Mouse (Mus musculus) forelimb bud, embryonic 11.5 days (tissue): ENCODE measurements at regions not wholly inside any gene's neighbourhood (a gene's known extent, or its start where the extent isn't known, plus 50 kb on each side); places are given as distances from the start of the nearest gene placed in this dataset.
A peak's percentile ranks its signal among the peaks of the same experiment; 100 is the strongest.
"Not testable (repeated sequence)": the region's sequence is repeated elsewhere in the genome, so short reads cannot be mapped to it uniquely, and the experiment has no call there.

Experiments used
- DNase-seq: peaks from one replicate; pipeline ENCODE4 v3.0.0-alpha.2; 2012; ENCODE audit warnings: low read depth, low spot score

- no peak for DNase-seq
These were observed 491.6 kb upstream of the Igfbp3 start for GRCm38 (mm10) chr11:7705312-7705764.

- no peak for DNase-seq
These were observed 483.9 kb upstream of the Igfbp3 start for GRCm38 (mm10) chr11:7697591-7697990.

- DNase-seq = not testable (repeated sequence)
These were observed 476.0 kb upstream of the Igfbp3 start for GRCm38 (mm10) chr11:7689701-7690100.

GRCm38 (mm10) chr11:7672821-7673220, 459.1 kb upstream of the Igfbp3 start:
- DNase-seq = no peak

- no peak for DNase-seq
These were observed 416.9 kb upstream of the Igfbp3 start for GRCm38 (mm10) chr11:7630637-7631036.

GRCm38 (mm10) chr11:7625256-7625655, 411.5 kb upstream of the Igfbp3 start:
- no peak for DNase-seq

- DNase-seq = no peak
These were observed 406.6 kb upstream of the Igfbp3 start for GRCm38 (mm10) chr11:7620320-7620719.

GRCm38 (mm10) chr11:7610752-7611151, 397.0 kb upstream of the Igfbp3 start:
- no peak for DNase-seq

- DNase-seq = no peak
These were observed 396.2 kb upstream of the Igfbp3 start for GRCm38 (mm10) chr11:7609921-7610320.

- DNase-seq = no peak
These were observed 392.9 kb upstream of the Igfbp3 start for GRCm38 (mm10) chr11:7606652-7607051.

GRCm38 (mm10) chr11:7592010-7592409, 378.3 kb upstream of the Igfbp3 start:
- DNase-seq = no peak

- DNase-seq = no peak
These were observed 369.6 kb upstream of the Igfbp3 start for GRCm38 (mm10) chr11:7583296-7583695.

GRCm38 (mm10) chr11:7568484-7568883, 354.8 kb upstream of the Igfbp3 start:
- DNase-seq = peak; percentile 16

- no peak for DNase-seq
These were observed 348.3 kb upstream of the Igfbp3 start for GRCm38 (mm10) chr11:7562029-7562428.

- no peak for DNase-seq
These were observed 347.7 kb upstream of the Igfbp3 start for GRCm38 (mm10) chr11:7561437-7561836.

- DNase-seq = no peak
These were observed 342.0 kb upstream of the Igfbp3 start for GRCm38 (mm10) chr11:7555613-7556274.

GRCm38 (mm10) chr11:7552154-7552553, 338.4 kb upstream of the Igfbp3 start:
- no peak for DNase-seq

GRCm38 (mm10) chr11:7547796-7548195, 334.1 kb upstream of the Igfbp3 start:
- DNase-seq = no peak

- no peak for DNase-seq
These were observed 331.9 kb upstream of the Igfbp3 start for GRCm38 (mm10) chr11:7545621-7546020.

GRCm38 (mm10) chr11:7534590-7534989, 320.9 kb upstream of the Igfbp3 start:
- DNase-seq = no peak

- DNase-seq = no peak
These were observed 319.6 kb upstream of the Igfbp3 start for GRCm38 (mm10) chr11:7533327-7533726.

GRCm38 (mm10) chr11:7531847-7532246, 318.1 kb upstream of the Igfbp3 start:
- no peak for DNase-seq

- DNase-seq = no peak
These were observed 316.9 kb upstream of the Igfbp3 start for GRCm38 (mm10) chr11:7530482-7531148.
